Mouse (Mus musculus) fibroblast of lung, adult 2 months (primary cell): ENCODE results near the gene Mif.

ENCODE experiments used
- DNase-seq: peaks from one replicate; pipeline ENCODE4 v3.0.0-alpha.2; 2011; ENCODE audit warnings: low read depth

Gene Mif

GRCm38 (mm10) chr10:75835761-75836531 is 24.1 kb downstream of the Mif start:
- peak; percentile 42 for DNase-seq

- DNase-seq, result no peak
Observed at GRCm38 (mm10) chr10:75835307-75835706, 24.7 kb downstream of the Mif start.

- no peak for DNase-seq
Observed at GRCm38 (mm10) chr10:75834721-75835120, 25.3 kb downstream of the Mif start.

- no peak for DNase-seq
Observed at GRCm38 (mm10) chr10:75834250-75834649, 25.8 kb downstream of the Mif start.

- DNase-seq, result no peak
Observed at GRCm38 (mm10) chr10:75833456-75834080, 26.5 kb downstream of the Mif start.

- peak; percentile 54 for DNase-seq
Observed at GRCm38 (mm10) chr10:75832272-75832895, 27.7 kb downstream of the Mif start.

GRCm38 (mm10) chr10:75830275-75830670 is 29.8 kb downstream of the Mif start:
- no peak for DNase-seq

- no peak for DNase-seq
Observed at GRCm38 (mm10) chr10:75829529-75830274, 30.3 kb downstream of the Mif start.

- DNase-seq, result peak; percentile 79
Observed at GRCm38 (mm10) chr10:75828500-75828931, 31.5 kb downstream of the Mif start.

GRCm38 (mm10) chr10:75827668-75828360 is 32.2 kb downstream of the Mif start:
- peak; percentile 83 for DNase-seq

- DNase-seq, result no peak
Observed at GRCm38 (mm10) chr10:75824530-75824929, 35.5 kb downstream of the Mif start.

- DNase-seq, result no peak
Observed at GRCm38 (mm10) chr10:75823782-75824181, 36.3 kb downstream of the Mif start.

- no peak for DNase-seq
Observed at GRCm38 (mm10) chr10:75822443-75822842, 37.6 kb downstream of the Mif start, which contains the start of gene Gstt4. TSS of gene Gstt4 (minus strand) at chr10:75822543.

GRCm38 (mm10) chr10:75819882-75820281 is 40.2 kb downstream of the Mif start:
- no peak for DNase-seq

- DNase-seq, result no peak
Observed at GRCm38 (mm10) chr10:75818641-75819040, 41.4 kb downstream of the Mif start.
